Mouse (Mus musculus) A20 (cell line): Measurements from ENCODE around the gene Rpl41.
"Not testable (repeated sequence)": the region's sequence is repeated elsewhere in the genome, so short reads cannot be mapped to it uniquely, and the experiment has no call there.

ENCODE experiments used
- DNase-seq: peaks from one replicate; pipeline ENCODE4 v3.0.0-alpha.2; 2011; ENCODE audit warnings: low read depth, low spot score

The Rpl41 gene

GRCm38 (mm10) chr10:128556286-128556685 lies 7.2 kb upstream of the Rpl41 start:
- peak; percentile 57 for DNase-seq

DNA sequence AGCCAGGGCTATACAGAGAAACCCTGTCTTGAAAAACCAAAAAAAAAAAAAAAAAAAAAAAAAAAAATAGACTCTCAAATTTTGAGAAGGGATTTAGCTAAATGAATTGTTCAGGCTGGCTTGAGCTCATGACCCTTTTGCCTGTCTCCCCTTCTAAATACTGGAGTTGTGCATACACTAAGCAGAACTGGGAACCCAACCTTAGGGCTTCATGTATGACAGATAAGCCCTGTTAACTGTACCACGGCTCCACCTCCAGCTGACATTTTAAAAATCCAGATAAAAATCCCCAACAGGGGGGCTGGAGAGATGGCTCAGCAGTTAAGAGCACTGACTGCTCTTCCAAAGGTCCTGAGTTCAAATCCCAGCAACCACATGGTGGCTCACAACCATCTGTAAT lies 6.5 kb upstream of the Rpl41 start:
- DNase-seq: not testable (repeated sequence)

- not testable (repeated sequence) for DNase-seq
Observed at GRCm38 (mm10) chr10:128550144-128550823, 1.2 kb upstream of the Rpl41 start.

DNA sequence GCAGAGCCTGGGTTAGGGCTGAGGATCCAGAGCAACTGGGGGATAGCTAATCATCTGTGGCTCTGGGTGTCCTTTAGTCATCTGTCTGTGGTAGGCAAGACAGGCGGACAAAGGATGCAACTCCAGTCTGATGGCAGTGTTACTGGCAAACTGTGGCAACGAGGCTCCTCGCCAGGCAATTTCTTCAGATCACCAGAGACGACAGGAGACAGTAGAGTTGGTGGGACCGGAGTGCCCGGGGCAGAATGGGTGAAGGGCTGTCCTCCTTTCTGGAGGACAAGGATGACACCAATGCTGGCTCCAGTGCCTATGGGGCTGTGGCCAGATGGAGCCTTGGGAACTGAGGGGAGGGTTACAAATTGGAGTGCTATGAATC lies 565 bp upstream of the Rpl41 start:
- not testable (repeated sequence) for DNase-seq

- not testable (repeated sequence) for DNase-seq
Observed at GRCm38 (mm10) chr10:128548051-128548791, 884 bp downstream of the Rpl41 start.

- DNase-seq: peak; percentile 100
Observed at GRCm38 (mm10) chr10:128547361-128548032, 1.6 kb downstream of the Rpl41 start, which contains the start of gene Zc3h10. TSS of gene Zc3h10 (minus strand) at chr10:128547774.

- DNase-seq: no peak
Observed at GRCm38 (mm10) chr10:128546787-128547186, 2.3 kb downstream of the Rpl41 start.

DNA sequence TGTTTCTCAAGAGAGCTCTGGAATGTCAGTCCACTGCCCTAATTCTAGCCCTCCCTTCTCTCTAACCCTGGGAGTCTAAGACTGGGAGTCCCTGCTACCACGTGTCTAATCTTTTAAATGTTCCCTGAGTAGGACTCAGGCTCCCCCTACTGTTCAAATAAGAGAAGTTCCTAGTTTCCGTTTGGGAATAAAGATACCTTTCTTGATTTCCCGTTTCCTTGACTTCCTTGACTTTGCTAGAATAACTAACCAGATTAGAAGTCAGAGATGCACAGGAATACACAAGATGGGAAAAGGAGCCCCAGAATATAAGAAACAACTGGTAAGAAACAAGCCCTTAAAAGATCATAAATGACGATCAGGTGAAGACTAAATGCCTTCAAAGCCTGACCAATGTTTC lies 2.7 kb downstream of the Rpl41 start:
- peak; percentile 72 for DNase-seq

DNA sequence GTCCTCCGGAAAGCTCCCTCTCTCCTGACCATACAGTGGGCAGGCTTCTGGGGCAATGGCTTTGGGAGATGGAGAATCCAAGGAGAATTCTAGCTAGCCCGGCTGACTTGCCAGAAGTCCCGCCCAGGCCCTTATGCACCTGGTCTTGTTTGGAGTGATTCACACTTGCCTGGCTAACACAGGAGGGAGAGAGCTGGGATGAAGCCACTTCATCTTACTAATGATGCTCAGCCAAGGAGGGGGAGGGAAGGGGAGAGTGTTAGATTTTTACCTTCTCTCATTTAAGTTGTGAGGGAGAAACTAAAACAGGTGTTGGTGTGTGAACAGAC lies 3.6 kb downstream of the Rpl41 start:
- DNase-seq: no peak

DNA sequence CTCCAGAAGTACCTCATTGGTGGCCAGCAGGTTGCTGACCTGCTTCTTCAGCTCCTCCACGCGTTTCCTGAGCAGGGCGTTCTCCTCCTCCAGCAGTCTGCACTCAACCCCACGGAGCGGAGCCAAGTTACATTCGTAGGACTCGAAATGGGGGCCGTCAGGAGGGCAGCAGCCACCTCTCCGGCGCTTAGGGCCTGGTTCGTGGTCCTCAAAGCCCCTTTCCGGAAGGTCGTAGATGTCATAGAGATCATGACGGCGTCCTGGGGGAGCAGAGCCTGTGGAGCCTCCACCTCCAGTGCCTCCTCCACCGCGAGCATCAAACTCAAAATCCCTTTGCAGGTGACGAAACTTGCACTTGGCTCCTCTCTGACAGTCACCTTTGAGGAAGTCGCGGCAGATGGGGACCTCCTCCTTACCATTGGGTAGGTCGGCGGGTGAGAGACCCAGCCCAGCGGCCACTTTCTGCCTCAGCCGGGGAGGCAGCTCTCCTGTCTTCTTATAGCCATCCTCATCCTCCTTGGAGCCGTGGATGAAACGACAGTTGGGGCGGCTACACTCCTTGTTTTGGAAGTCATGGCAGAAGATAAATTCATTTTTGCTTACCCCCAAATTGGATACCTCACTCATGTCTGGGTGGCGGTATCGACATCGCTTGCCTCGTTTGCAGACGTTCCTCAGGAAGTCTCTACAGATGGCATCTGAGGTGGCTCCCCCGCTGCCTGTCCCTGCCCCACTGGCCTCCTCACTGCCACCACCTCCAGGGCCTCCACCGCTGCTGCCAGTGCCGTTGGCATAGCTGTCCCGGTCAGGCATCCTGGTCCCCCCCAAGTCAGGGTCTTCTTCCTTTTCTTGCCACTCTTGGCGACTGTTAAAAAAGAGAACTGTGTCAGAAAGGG lies 4.2 kb downstream of the Rpl41 start:
- no peak for DNase-seq

DNA sequence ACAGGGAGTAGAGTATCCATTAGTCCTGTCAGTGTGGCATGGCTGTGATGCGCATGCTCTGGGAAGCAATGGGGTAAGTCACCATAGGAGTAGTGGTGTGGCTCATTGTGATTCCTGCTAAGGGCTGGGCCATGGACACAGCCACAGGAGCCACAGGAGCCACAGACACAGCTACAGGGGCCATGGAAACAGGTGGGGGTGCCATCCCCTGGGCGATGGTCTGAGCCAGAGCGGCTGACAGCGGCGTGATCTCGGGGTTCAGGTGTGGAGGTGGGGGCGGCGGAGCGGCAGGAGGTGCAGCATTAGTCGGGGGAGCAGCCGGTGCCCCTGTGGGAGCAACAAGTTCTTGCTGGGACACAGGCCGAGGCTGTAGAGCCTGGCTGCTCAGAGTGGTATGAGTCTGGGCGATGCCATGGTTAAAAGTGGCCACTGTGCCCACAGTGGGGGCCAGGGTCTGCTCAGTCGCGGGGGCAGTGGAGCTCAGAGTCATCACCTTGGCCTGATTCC lies 4.9 kb downstream of the Rpl41 start:
- DNase-seq: no peak

GRCm38 (mm10) chr10:128543100-128543499 lies 6.0 kb downstream of the Rpl41 start:
- DNase-seq: no peak

- DNase-seq: no peak
Observed at GRCm38 (mm10) chr10:128538340-128538870, 10.7 kb downstream of the Rpl41 start.

DNA sequence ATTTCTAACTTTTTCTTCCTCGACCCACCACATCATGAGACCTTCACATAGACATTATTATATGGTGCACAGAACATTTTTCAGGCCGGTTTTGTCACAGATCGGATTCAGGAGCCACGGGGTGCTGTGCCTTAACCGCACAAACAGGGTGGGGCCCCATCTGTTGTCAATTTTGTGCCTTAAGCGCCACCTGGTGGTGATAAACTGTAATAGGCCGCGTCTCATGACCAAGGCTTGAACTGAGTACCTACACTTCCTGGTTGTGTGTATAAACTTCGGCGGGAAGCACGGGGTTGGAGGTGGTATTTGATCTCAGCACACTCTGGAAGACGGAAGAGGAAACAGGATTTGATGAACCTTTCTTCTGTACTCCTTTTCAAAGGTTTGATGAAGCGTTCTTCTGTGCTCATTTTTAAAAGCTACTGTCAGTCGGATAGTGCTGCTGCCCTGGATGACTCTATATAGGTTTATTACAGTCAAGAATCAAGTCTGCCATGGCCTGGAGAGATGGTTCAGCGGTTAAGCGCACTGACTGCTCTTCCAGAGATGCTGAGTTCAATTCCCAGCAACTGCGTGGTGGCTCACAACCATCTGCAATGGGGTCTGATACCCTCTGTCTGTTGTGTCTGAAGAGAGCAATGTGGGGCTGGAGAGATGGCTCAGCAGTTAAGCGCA lies 12.7 kb downstream of the Rpl41 start:
- peak; percentile 97 for DNase-seq

DNA sequence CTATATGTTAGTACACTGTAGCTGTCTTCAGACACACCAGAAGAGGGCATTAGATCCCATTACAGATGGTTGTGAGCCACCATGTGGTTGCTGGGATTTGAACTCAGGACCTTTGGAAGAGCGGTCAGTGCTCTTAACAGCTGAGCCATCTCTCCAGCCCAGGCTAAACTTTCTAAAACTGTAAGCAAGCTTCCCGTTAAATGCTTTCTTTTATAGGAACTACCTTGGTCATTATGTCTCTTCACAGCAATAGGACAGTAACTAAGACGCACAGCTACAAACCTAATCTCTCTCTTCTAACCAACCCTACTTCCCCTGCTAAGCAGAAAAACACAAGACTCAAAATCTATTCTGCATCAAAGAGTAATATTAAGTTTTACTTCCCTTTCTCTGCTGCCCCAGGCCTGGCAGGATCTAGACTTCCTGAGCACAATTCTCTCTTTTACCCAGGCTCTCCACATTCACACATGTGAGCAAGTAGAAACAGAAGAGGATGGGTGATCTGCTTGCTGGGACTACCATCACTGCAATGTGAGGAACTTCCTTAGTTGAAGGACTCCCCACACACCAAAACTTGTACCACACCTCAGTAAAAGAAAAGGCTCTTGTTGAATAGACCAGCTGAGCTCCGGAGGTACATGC lies 13.4 kb downstream of the Rpl41 start:
- DNase-seq: no peak

DNA sequence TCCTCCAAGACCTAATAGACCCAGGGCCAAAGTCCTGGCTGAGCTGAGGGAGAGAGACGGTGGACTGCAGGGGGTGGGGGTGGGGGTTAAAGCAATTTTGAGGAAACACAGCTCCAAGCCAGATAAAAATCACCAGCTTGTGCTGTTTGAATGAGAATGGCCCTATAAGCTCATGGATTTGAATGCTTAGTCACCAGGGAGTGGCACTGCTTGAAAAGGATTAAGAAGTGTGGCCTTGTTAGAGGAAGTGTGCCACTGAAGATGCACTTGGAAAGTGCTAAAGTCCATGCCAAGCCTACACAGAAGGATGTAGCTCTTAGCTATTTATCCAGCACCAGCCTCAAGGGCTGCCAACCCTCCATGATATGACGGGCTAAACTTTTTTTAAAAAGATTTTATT lies 13.9 kb downstream of the Rpl41 start:
- no peak for DNase-seq

- no peak for DNase-seq
Observed at GRCm38 (mm10) chr10:128526366-128527356, 22.4 kb downstream of the Rpl41 start.

DNA sequence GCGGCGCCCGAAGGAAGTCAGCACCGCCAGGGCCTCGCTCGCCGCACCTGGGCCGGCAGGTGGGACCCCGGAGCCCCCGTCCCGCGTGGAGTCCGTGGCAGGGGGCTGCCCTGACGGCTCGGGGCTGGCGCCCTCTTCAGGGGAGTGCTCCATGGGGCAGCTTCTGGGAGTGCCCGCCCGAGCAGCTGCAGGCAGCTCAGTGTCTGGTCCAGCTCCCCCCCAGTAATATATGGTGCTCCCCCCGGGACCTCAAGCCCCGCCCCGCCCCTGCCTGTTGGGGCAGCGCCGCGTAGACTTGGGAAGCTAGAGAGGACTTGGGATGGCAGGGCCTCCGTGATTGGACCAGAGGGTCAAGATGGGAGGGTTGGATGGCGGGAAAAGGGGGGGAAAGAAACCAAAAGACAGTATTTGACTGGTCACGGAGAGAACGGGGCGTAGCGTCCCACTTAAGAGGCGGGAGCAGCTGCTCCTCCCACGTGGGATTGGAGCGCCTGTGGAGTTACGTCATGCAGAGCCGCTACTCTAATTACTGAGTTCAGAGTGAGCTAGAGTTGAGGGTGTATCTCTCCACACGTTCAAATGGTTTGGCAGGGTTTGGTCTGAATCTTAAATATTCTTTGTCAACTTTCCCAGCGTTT lies 23.3 kb downstream of the Rpl41 start, which contains the start of gene Esyt1:
Gene Esyt1, minus strand, starts transcription at position 201 of the 638 bp plus-strand sequence.
- peak; percentile 100 for DNase-seq
